ENCODE assay signal across 8 mouse cellular contexts in the genomic region with DNA sequence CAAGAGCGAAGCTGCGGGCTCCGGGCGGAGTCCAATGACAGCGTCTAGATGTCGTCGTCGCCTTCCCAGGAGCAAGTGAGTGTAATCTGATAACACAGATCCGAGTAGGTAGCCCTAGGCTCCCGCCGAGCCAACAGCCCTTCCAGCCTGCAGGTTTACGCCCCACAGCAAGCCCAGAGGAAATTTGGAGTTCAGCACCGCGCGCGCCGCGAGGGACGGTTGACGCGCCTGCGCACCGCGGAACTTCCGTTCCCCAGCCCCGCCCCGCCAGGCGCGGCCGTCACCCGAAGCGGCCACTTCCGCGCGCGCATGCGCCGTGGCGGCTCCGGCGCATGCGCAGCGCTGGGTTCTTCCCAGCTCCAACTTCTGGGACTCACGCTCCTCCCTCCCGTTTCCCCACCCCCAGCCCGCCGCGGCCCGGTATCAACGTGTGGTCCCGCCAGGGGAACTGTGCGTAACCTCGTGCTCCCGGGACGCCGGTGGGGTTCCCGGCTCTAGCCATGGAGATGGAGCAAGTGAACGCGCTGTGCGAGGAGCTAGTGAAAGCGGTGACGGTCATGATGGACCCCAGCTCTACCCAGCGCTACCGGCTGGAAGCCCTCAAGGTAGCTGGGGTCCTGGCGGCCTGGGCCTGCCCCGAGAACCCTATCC. TPM values are rescaled to one million over a fixed set of nuclear protein-coding genes. Genes with fewer than 3 reads are reported as not detected.
DNase-seq lines count a peak whose midpoint lies in the region; ATAC-seq and TF ChIP-seq lines count a peak whose summit lies in the region.

A gene (minus strand): TSS at position 225 of the 651 bp plus-strand sequence.
A gene (plus strand): TSS at position 362 of the 651 bp plus-strand sequence.

- peak within 1 kb of the TSS; percentile 85 for H3K27ac ChIP-seq in forebrain, embryonic 13.5 days
- H3K27ac ChIP-seq in liver, postnatal 0 days (ENCODE audit: low read depth): peak within 1 kb of the TSS; percentile 92
- H3K27ac ChIP-seq in neural tube, embryonic 14.5 days (ENCODE audit: low read depth, low read length): peak within 1 kb of the TSS; percentile 75

- peak within 1 kb of the TSS; percentile 89 for H3K9ac ChIP-seq in forebrain, embryonic 13.5 days
- peak within 1 kb of the TSS; percentile 84 for H3K9ac ChIP-seq in liver, postnatal 0 days (replicated peaks)
- H3K9ac ChIP-seq in neural tube, embryonic 14.5 days (replicated peaks; ENCODE audit: low read depth, low read length): peak within 1 kb of the TSS; percentile 76

- peak; percentile 97 for ATAC-seq in forebrain, embryonic 13.5 days
- peak; percentile 96 for ATAC-seq in liver, postnatal 0 days
- ATAC-seq in neural tube, embryonic 14.5 days (ENCODE audit: low read depth): peak; percentile 96

- H3K4me2 ChIP-seq in forebrain, embryonic 13.5 days: peak within 1 kb of the TSS; percentile 79
- H3K4me2 ChIP-seq in liver, postnatal 0 days (ENCODE audit: low read depth, low read length): peak within 1 kb of the TSS; percentile 93
- peak within 1 kb of the TSS; percentile 95 for H3K4me2 ChIP-seq in neural tube, embryonic 14.5 days (ENCODE audit: low read depth, low read length)

- under 1% methylated on average over 65 of the region's 66 CpGs for WGBS in forebrain, embryonic 13.5 days
- under 1% methylated on average over 65 of the region's 66 CpGs for WGBS in large intestine, adult 2 months
- WGBS in liver, postnatal 0 days (ENCODE audit: insufficient replicate concordance): under 1% methylated on average over 66 of the region's 66 CpGs
- whole genome bisulfite sequencing in neural tube, embryonic 14.5 days: under 1% methylated on average over 65 of the region's 66 CpGs

- peak; percentile 94 for DNase-seq in c-Kit-positive CD71-positive TER-119-positive erythroid progenitor cells, embryonic 14.5 days (ENCODE audit: low spot score)
- peak; percentile 95 to 96 for DNase-seq in heart, postnatal 10 days
- DNase-seq in large intestine, adult 2 months (ENCODE audit: low read depth, low spot score): peak; percentile 72
- DNase-seq in liver, postnatal 0 days: peak; percentile 96
- peak; percentile 95 for DNase-seq in testis, postnatal 10 days (ENCODE audit: low spot score)

- H3K27me3 ChIP-seq in E14TG2a.4 (ENCODE audit: insufficient read depth, low read length): no peaks in the 10 kb centered on the region
- no peaks in the 10 kb centered on the region for H3K27me3 ChIP-seq in forebrain, embryonic 13.5 days
- H3K27me3 ChIP-seq in liver, postnatal 0 days (ENCODE audit: insufficient read depth, low read length): no peaks in the 10 kb centered on the region
- no peaks in the 10 kb centered on the region for H3K27me3 ChIP-seq in neural tube, embryonic 14.5 days (ENCODE audit: control insufficient read depth, insufficient read depth, low read length)

- peaks cover 33% of the 10 kb centered on the region for H3K4me1 ChIP-seq in E14TG2a.4 (replicated peaks; ENCODE audit: low read depth, low read length)
- peaks cover 40% of the 10 kb centered on the region for H3K4me1 ChIP-seq in forebrain, embryonic 13.5 days
- H3K4me1 ChIP-seq in liver, postnatal 0 days (ENCODE audit: insufficient read depth): peaks cover 24% of the 10 kb centered on the region
- H3K4me1 ChIP-seq in neural tube, embryonic 14.5 days (ENCODE audit: control insufficient read depth, insufficient read depth, low read length): peaks cover 15% of the 10 kb centered on the region

- H3K4me3 ChIP-seq in E14TG2a.4 (replicated peaks; ENCODE audit: low read length): peak within 1 kb of the TSS; percentile 99
- H3K4me3 ChIP-seq in forebrain, embryonic 13.5 days: peak within 1 kb of the TSS; percentile 79
- peak within 1 kb of the TSS; percentile 88 for H3K4me3 ChIP-seq in liver, postnatal 0 days (ENCODE audit: low read depth, low read length)
- peak within 1 kb of the TSS; percentile 87 for H3K4me3 ChIP-seq in neural tube, embryonic 14.5 days (ENCODE audit: low read depth, low read length)

- H3K36me3 ChIP-seq in E14TG2a.4 (ENCODE audit: insufficient read depth, low read length): peaks cover 66% of the 10 kb centered on the region
- H3K36me3 ChIP-seq in forebrain, embryonic 13.5 days (ENCODE audit: poor library complexity, severe bottlenecking): peaks cover 41% of the 10 kb centered on the region
- H3K36me3 ChIP-seq in liver, postnatal 0 days (replicated peaks; ENCODE audit: insufficient read depth, low read length): peaks cover 33% of the 10 kb centered on the region
- peaks cover 18% of the 10 kb centered on the region for H3K36me3 ChIP-seq in neural tube, embryonic 14.5 days (ENCODE audit: control insufficient read depth, insufficient read depth, low read length)

- no peak for TF ChIP-seq CTCF in E14TG2a.4 (conservative IDR thresholded peaks at IDR 0.05; ENCODE audit: low read length)
- TF ChIP-seq CTCF in liver, postnatal 0 days (IDR thresholded peaks at IDR 0.05; ENCODE audit: low read depth): 0 out of 2 replicates have a peak, but pooled peaks have one; percentile 3

- intact Hi-C loops in heart, postnatal 10 days (cut with DNase I): no loop called here

- TF ChIP-seq EP300 in liver, postnatal 0 days (IDR thresholded peaks at IDR 0.05; ENCODE audit: low read depth): no peak

- H3K9me3 ChIP-seq in E14TG2a.4 (ENCODE audit: low read length): no peaks in the 10 kb centered on the region
- H3K9me3 ChIP-seq in forebrain, embryonic 13.5 days (replicated peaks): no peaks in the 10 kb centered on the region
- no peaks in the 10 kb centered on the region for H3K9me3 ChIP-seq in liver, postnatal 0 days (ENCODE audit: low read length)
- no peaks in the 10 kb centered on the region for H3K9me3 ChIP-seq in neural tube, embryonic 14.5 days (ENCODE audit: control insufficient read depth, low read length)

RNA-seq across cellular contexts. Expression of the first gene that starts in this region (rescaled TPM):
- 10.9 and 11.2 TPM in 2 replicates for polyA plus RNA-seq in forebrain, embryonic 13.5 days (2015; fragmentation: Nextera tagmentation; extraction: Ambion mirVana)
- total RNA-seq in heart, postnatal 10 days (2021): 10 to 100 TPM; 11.6 to 15.9 TPM
- polyA plus RNA-seq in large intestine, adult 2 months (2012; rRNA removed): 4.2 and 4.4 TPM in 2 replicates
- 6.9 and 8.9 TPM in 2 replicates for polyA plus RNA-seq in liver, postnatal 0 days (2015; fragmentation: Nextera tagmentation; extraction: Ambion mirVana)
- 7.8 and 8.4 TPM in 2 replicates for polyA plus RNA-seq in neural tube, embryonic 14.5 days (2014; fragmentation: Nextera tagmentation; extraction: Ambion mirVana)

RNA-seq across cellular contexts. Expression of the second gene that starts in this region (rescaled TPM):
- polyA plus RNA-seq in forebrain, embryonic 13.5 days (2015; fragmentation: Nextera tagmentation; extraction: Ambion mirVana): 45.0 and 51.3 TPM in 2 replicates
- total RNA-seq in heart, postnatal 10 days (2021): 10 to 100 TPM; 21.6 to 27.4 TPM
- 17.1 and 18.2 TPM in 2 replicates for polyA plus RNA-seq in large intestine, adult 2 months (2012; rRNA removed)
- 7.4 and 8.7 TPM in 2 replicates for polyA plus RNA-seq in liver, postnatal 0 days (2015; fragmentation: Nextera tagmentation; extraction: Ambion mirVana)
- polyA plus RNA-seq in neural tube, embryonic 14.5 days (2014; fragmentation: Nextera tagmentation; extraction: Ambion mirVana): 40.5 and 49.4 TPM in 2 replicates

Comparison
In these comparisons a context has a peak if more than half of its experiments do, and no peak if none do; other contexts are left out.
1. Peak in every context shown above with its lines: DNase-seq, ATAC-seq, H3K4me3 ChIP-seq and H3K27ac ChIP-seq.